Mouse (Mus musculus): ENCODE data around the gene Gfod2. TPM values are rescaled to one million over a fixed set of nuclear protein-coding genes. Genes with fewer than 3 reads are reported as not detected.
A peak's percentile ranks its signal among the peaks of the same experiment; 100 is the strongest.

Gene Gfod2
- polyA plus RNA-seq, 1 experiment = 5.2 TPM

DNA sequence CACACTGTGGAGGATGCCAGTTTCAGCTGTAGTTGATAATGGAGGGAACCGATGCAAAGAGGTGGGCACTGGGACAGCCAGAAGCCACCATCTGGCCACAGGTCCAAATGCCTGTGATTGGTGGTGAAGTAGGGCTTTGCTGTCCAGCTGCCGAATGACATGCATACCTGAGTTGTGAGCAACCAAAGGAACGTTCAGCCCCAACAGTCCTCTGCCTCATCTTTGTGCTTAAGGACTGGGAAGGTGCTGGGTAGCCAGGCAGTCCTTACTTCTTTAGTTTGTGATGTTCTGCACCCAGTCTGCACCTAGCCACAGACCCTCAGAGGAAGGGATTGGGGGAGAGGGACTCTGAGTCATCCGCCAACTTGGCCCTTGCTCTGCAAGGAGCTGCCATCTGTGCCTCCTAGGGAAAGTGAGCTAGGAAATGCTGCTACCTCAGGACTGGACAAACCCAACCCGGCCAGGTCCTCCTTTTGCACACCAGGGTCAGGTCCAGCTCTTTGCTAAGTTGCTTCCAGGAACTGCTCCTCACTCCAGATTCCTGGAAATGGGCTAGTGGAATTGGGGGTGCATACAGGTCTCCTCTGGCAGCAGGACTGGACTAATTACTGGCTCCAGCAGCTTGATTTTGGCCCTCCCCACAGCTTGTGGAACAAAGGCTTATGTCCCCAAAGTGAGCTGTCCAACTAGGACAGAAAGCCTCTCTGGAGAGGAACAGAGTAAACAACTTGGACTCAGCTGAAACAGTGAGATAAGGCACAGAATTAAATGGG is 10.2 kb upstream of the Gfod2 start:
- no peak for DNase-seq (ENCODE audit: low spot score)

GRCm38 (mm10) chr8:105757796-105758276 is 628 bp downstream of the Gfod2 start:
- DNase-seq (ENCODE audit: low spot score) = no peak

- no peak for DNase-seq (ENCODE audit: low spot score)
Observed at GRCm38 (mm10) chr8:105754688-105755087, 3.8 kb downstream of the Gfod2 start.

- DNase-seq (ENCODE audit: low spot score) = no peak
Observed at GRCm38 (mm10) chr8:105753916-105754315, 4.5 kb downstream of the Gfod2 start.

- no peak for DNase-seq (ENCODE audit: low spot score)
Observed at GRCm38 (mm10) chr8:105750606-105751005, 7.9 kb downstream of the Gfod2 start.

DNA sequence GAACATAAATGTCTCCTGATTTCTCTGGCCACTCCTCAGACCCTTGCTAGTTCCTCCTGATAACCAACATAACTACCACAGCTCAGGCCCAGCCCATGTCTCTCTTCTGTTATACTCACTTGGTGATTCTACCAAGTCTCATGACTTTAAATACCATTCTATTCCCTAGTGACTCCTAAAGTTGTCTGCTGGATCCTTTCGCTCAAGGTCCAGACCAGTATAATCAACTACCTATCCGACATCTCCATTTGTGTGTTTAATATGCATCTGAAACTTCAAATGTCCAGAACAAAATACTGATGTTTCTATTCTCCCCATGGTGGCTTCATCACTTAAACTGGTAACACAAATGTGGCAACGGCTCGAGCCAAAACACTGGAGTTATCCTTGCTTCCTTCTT is 15.2 kb downstream of the Gfod2 start:
- DNase-seq (ENCODE audit: low spot score) = no peak

- no peak for DNase-seq (ENCODE audit: low spot score)
Observed at GRCm38 (mm10) chr8:105739216-105739615, 19.2 kb downstream of the Gfod2 start.

- DNase-seq (ENCODE audit: low spot score) = no peak
Observed at GRCm38 (mm10) chr8:105732186-105732585, 26.3 kb downstream of the Gfod2 start.

- no peak for DNase-seq (ENCODE audit: low spot score)
Observed at GRCm38 (mm10) chr8:105727397-105728124, 30.9 kb downstream of the Gfod2 start.

GRCm38 (mm10) chr8:105725726-105726125 is 32.7 kb downstream of the Gfod2 start:
- no peak for DNase-seq (ENCODE audit: low spot score)

DNA sequence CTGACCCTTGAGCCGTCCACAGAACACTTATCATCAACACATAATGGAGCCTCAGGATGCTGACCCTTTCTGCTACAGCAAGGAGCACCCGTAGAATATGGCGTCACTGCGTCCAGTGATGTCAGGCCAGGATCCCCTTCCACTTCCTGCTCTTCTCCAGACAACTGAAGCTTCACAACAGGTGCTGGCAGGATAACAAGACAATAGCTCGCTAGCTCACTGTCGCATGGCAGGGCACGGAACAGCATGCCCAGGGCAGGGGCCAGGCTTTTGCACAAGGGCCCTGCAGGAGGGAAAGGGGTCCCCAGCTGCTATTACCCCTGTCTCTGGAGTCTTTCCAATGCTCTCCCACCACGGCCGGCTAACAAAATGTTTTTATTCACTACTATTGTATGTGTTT is 35.6 kb downstream of the Gfod2 start:
- no peak for DNase-seq (ENCODE audit: low spot score)

- DNase-seq (ENCODE audit: low spot score) = no peak
Observed at GRCm38 (mm10) chr8:105719637-105720036, 38.8 kb downstream of the Gfod2 start.

DNA sequence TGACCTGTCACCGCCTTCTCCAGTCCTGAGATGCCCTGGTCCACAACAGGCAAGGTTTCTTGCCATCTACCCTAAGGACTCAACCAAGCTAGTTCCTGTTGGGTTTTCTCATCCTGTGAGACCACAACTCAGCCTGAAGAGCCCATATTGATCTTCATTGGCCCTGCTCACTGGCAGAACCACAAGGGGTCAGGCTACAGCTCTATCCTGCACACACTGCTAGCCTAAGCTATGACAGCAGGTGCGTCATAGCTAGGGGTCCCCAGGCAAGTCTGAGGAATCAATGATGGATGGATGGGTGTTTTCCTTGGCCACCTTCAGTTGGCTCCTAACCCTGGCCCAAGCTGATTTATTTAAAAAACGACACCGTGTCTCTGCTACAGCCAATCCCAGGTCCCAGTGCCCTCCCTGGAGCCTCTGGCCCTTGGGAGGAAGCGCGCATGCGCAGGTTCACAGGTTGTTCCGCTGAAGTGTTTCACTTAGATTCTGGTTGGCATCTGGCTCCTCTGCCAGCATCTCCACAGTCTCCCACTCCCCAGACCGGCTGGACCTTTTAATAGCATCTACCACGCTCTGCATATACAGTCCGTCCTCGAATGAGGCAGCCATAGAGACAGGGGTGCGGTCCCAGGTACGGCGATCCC is 42.0 kb downstream of the Gfod2 start:
- no peak for DNase-seq (ENCODE audit: low spot score)

GRCm38 (mm10) chr8:105715042-105715441 is 43.4 kb downstream of the Gfod2 start:
- no peak for DNase-seq (ENCODE audit: low spot score)

DNA sequence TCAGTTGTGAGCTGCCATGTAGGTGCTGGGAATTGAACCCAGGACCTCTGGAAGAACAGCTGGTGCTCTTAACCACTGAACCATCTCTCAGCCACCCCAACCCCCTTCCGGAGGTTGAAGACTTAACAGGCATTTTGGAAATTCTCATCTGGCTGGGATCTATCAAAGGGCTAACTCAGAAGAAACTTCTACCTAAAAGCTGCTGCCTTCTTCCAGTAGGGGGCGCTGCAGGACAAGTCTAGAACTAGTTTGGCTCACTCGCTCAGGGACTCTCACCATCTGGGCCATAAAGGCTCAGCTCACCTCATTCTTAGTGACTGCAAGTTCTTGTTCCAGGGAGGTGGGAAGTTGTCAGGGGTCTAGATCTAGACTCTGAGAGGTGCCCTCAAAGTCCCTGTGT is 44.3 kb downstream of the Gfod2 start:
- DNase-seq (ENCODE audit: low spot score) = peak; percentile 73

- DNase-seq (ENCODE audit: low spot score) = no peak
Observed at GRCm38 (mm10) chr8:105712286-105712685, 46.2 kb downstream of the Gfod2 start.

DNA sequence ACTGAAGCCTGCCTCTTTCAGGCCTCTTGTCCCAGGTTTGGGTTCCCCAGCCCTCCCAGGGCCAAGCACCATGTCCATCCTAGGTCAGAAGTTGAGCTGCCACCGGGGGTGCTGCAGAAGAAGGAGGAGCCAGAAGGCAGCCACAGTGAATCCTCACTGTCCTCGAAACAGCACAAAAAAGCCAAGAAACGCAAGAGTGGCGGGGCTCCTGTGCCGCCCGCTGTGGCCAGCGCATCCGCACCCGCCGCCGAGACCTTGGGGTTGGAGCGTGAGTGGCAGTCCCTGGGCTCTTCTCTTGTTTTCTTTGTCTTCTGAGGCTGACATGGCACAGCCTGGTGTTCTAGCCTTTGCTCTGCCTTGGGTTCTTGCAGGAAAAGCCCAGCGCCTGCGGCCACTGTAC is 49.1 kb downstream of the Gfod2 start:
- no peak for DNase-seq (ENCODE audit: low spot score)

DNA sequence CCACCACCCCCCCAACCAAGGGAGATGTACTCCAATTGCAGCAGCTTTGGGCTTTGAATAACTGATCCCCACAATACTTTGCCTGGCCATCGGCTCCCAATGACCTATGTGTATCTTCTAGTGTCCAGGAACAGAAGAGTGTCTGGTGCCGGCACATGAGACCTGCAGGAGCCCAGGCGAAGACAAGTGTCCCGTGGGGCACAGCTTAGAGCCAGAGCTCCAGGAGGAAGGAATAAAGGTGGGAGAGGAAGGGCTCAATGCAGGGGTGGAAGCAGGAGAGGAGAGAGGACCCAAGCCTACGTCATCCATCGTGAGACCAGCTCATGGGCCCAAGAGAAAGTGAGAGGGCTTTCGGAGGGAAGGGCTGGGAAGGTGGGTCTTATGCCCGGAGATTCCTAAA is 49.8 kb downstream of the Gfod2 start:
- no peak for DNase-seq (ENCODE audit: low spot score)

GRCm38 (mm10) chr8:105707498-105708403 is 50.7 kb downstream of the Gfod2 start, which contains the start of the genes 4933405L10Rik and Enkd1:
TSS of gene 4933405L10Rik (plus strand) at chr8:105707655.
TSS of gene Enkd1 (minus strand) at chr8:105708210.
- no peak for DNase-seq (ENCODE audit: low spot score)

- DNase-seq (ENCODE audit: low spot score) = no peak
Observed at GRCm38 (mm10) chr8:105706426-105706825, 52.0 kb downstream of the Gfod2 start.

DNA sequence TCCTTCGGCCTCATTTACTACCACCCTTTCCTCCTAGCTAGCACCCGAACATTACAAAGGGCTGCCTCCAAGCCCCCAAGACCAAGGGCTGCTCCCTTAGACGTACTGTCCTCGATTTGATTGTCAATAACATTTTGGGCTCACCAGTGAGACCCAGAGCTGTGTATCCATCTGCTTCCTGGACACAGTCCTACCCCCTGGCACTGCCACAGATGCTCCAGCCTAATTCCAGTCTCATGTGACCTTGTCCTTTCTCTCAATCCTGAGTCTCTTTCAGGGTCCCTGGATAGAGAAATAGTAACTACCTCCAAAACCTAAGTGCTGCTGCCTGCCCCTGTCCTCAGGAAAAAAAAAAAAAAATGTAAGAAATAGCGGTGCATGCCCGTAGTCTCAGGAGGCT is 53.5 kb downstream of the Gfod2 start:
- no peak for DNase-seq (ENCODE audit: low spot score)

Data from urinary bladder, adult 2 months (tissue).